ENCODE assay signal across 10 mouse cellular contexts in the genomic region with DNA sequence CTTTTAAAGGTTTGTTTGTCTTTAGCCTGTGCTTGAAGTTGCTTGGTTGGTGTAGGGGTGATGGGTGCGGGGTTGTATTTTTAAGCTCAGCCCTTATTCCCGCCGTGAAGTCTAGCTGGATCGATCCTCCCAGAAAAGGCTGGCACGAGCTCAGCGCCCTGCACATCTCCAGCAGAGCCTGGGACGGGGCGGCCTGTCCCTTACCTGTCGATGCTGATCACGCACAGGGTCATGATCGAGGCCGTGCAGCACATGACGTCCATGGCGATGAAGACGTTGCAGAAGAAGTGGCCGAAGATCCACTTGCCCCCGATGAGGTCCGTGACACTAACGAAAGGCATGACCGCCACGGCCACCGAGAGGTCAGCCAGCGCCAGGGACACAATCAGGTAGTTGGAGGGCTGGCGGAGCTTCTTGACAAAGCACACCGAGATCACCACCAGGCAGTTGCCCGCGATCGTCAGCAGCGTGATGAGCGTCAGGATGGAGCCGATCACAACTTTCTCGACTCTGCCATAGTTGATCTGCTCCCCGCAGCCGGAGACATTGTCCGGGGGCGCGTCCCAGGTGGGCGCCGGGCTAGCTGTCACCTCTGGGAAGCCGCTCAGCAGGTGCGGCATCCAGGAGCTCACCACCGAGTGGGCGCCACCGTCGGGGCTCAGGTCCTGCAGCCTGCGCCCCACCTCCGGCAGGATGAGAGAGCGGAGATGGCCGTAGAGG. TPM values are rescaled to one million over a fixed set of nuclear protein-coding genes. Genes with fewer than 3 reads are reported as not detected.
A peak's percentile ranks its signal among the peaks of the same experiment; 100 is the strongest.
DNase-seq lines count a peak whose midpoint lies in the region; ATAC-seq and TF ChIP-seq lines count a peak whose summit lies in the region.
"Had no signal": no experiment of that assay in that cellular context is flagged by ENCODE, and none has a peak within 500 bp of the region (broad histone marks: within the 10 kb centered on the region; RNA-seq: fewer than 3 reads in every experiment).

No protein-coding gene starts in this region.

- peak; percentile 74 for DNase-seq in heart, embryonic 10.5 days (ENCODE audit: low spot score)
- no peak for DNase-seq in heart, postnatal 14 days
- no peak for DNase-seq in thymus, adult 2 months
- DNase-seq in thymus, postnatal 25 days, result no peak
- no peak for DNase-seq in MN1 (ENCODE audit: low spot score)
- no peak for DNase-seq in natural killer cell, adult 2 months (ENCODE audit: low spot score in 2 of 2)

- peak overlapping the region; percentile 78 for H3K4me2 ChIP-seq in hindbrain, embryonic 13.5 days
- peak overlapping the region; percentile 81 for H3K4me2 ChIP-seq in midbrain, embryonic 13.5 days (replicated peaks)

- H3K27ac ChIP-seq in heart, embryonic 10.5 days, result peak overlapping the region; percentile 75; the same call in 1 of the 2 replicates
- H3K27ac ChIP-seq in thymus, adult 2 months (ENCODE audit: control insufficient read depth, insufficient read depth, low read length), result no peak overlapping the region
- H3K27ac ChIP-seq in hindbrain, embryonic 13.5 days, result peak overlapping the region; percentile 62
- no peak overlapping the region for H3K27ac ChIP-seq in midbrain, embryonic 13.5 days

- WGBS in heart, embryonic 10.5 days, result 8% methylated on average over 49 of the region's 49 CpGs
- WGBS in thymus, adult 2 months, result 13% methylated on average over 49 of the region's 49 CpGs
- WGBS in hindbrain, embryonic 13.5 days, result 8% methylated on average over 49 of the region's 49 CpGs
- 11% methylated on average over 49 of the region's 49 CpGs for WGBS in midbrain, embryonic 13.5 days

- TF ChIP-seq POLR2A in thymus, adult 2 months (IDR thresholded peaks at IDR 0.05; ENCODE audit: control insufficient read depth, extremely low read depth, insufficient read depth, low read length, poor library complexity), result no peak

- peaks cover 45% of the 10 kb centered on the region for H3K27me3 ChIP-seq in heart, embryonic 10.5 days (ENCODE audit: insufficient read depth, poor library complexity, severe bottlenecking)
- peaks cover 13% of the 10 kb centered on the region; the same call in 1 of the 2 replicates for H3K27me3 ChIP-seq in thymus, adult 2 months (ENCODE audit: control insufficient read depth, insufficient read depth, low read length)
- H3K27me3 ChIP-seq in hindbrain, embryonic 13.5 days, result peaks cover 32% of the 10 kb centered on the region
- H3K27me3 ChIP-seq in midbrain, embryonic 13.5 days, result peaks cover 39% of the 10 kb centered on the region

- H3K4me1 ChIP-seq in heart, embryonic 10.5 days, result peaks cover 7% of the 10 kb centered on the region; the same call in 1 of the 2 replicates
- H3K4me1 ChIP-seq in thymus, adult 2 months (replicated peaks; ENCODE audit: control insufficient read depth, insufficient read depth, low read length), result peaks cover 5% of the 10 kb centered on the region
- H3K4me1 ChIP-seq in hindbrain, embryonic 13.5 days (replicated peaks), result 0 out of 2 replicates have a peak, but pooled peaks cover 8% of the 10 kb centered on the region
- H3K4me1 ChIP-seq in midbrain, embryonic 13.5 days (replicated peaks), result peaks cover 12% of the 10 kb centered on the region; the same call in 1 of the 2 replicates

- intact Hi-C loops in heart, postnatal 14 days (cut with DNase I), result no loop called here

- H3K9ac ChIP-seq in hindbrain, embryonic 13.5 days, result peak overlapping the region; percentile 73
- peak overlapping the region; percentile 72 for H3K9ac ChIP-seq in midbrain, embryonic 13.5 days (replicated peaks)

- no peaks in the 10 kb centered on the region for H3K36me3 ChIP-seq in heart, embryonic 10.5 days
- no peaks in the 10 kb centered on the region for H3K36me3 ChIP-seq in thymus, adult 2 months (ENCODE audit: control insufficient read depth, insufficient read depth, low read length)
- no peaks in the 10 kb centered on the region for H3K36me3 ChIP-seq in hindbrain, embryonic 13.5 days
- H3K36me3 ChIP-seq in midbrain, embryonic 13.5 days, result no peaks in the 10 kb centered on the region

- H3K9me3 ChIP-seq in heart, embryonic 10.5 days, result no peaks in the 10 kb centered on the region
- no peaks in the 10 kb centered on the region for H3K9me3 ChIP-seq in hindbrain, embryonic 13.5 days
- no peaks in the 10 kb centered on the region for H3K9me3 ChIP-seq in midbrain, embryonic 13.5 days

- ATAC-seq in hindbrain, embryonic 13.5 days (ENCODE audit: low FRiP score), result peak; percentile 82
- ATAC-seq in midbrain, embryonic 13.5 days, result peak; percentile 29; the same call in 1 of the 2 replicates
- ATAC-seq: Patski had no signal

- H3K4me3 ChIP-seq in heart, embryonic 10.5 days, result peak overlapping the region; percentile 74
- peak overlapping the region; percentile 21 for H3K4me3 ChIP-seq in thymus, adult 2 months (ENCODE audit: control insufficient read depth, insufficient read depth, low read length)
- H3K4me3 ChIP-seq in hindbrain, embryonic 13.5 days, result peak overlapping the region; percentile 68
- H3K4me3 ChIP-seq in midbrain, embryonic 13.5 days (replicated peaks), result peak overlapping the region; percentile 69

- no peak for TF ChIP-seq CTCF in thymus, adult 2 months (IDR thresholded peaks at IDR 0.05; ENCODE audit: borderline replicate concordance, control insufficient read depth, extremely low read depth, insufficient read depth, low read length, poor library complexity)

RNA-seq across cellular contexts. Expression of a gene that starts 0.6 kb away (rescaled TPM):
- polyA plus RNA-seq in heart, embryonic 10.5 days (2016; fragmentation: Nextera tagmentation; extraction: Ambion mirVana), result not detected in 2 replicates
- total RNA-seq in heart, postnatal 14 days (2021), result under 1 TPM; 0.43 to 0.83 TPM
- polyA plus RNA-seq in thymus, adult 2 months (2012; rRNA removed), result 5.4 and 5.5 TPM in 2 replicates
- polyA plus RNA-seq in hindbrain, embryonic 13.5 days (2015; fragmentation: Nextera tagmentation; extraction: Ambion mirVana), result 8.3 and 8.8 TPM in 2 replicates
- 2.5 and 3.1 TPM in 2 replicates for polyA plus RNA-seq in midbrain, embryonic 13.5 days (2015; fragmentation: Nextera tagmentation; extraction: Ambion mirVana)
- total RNA-seq: hematopoietic stem cell, adult 5-6 weeks had no signal
- polyA plus RNA-seq: Patski had no signal

RNA-seq across cellular contexts. Expression of a gene that starts 26.9 kb away (rescaled TPM):
- polyA plus RNA-seq in heart, embryonic 10.5 days (2016; fragmentation: Nextera tagmentation; extraction: Ambion mirVana), result 61.1 and 72.2 TPM in 2 replicates
- total RNA-seq in heart, postnatal 14 days (2021), result 10 to 100 TPM; 11.2 to 12.7 TPM
- 4.9 TPM in 2 replicates for polyA plus RNA-seq in thymus, adult 2 months (2012; rRNA removed)
- 75.1 and 78.1 TPM in 2 replicates for polyA plus RNA-seq in hindbrain, embryonic 13.5 days (2015; fragmentation: Nextera tagmentation; extraction: Ambion mirVana)
- polyA plus RNA-seq in midbrain, embryonic 13.5 days (2015; fragmentation: Nextera tagmentation; extraction: Ambion mirVana), result 87.3 and 94.2 TPM in 2 replicates

Comparison
In these comparisons a context has a peak if more than half of its experiments do, and no peak if none do; other contexts are left out.
1. H3K27ac ChIP-seq: peak in heart, embryonic 10.5 days (single experiment) and hindbrain, embryonic 13.5 days (single experiment); none in thymus, adult 2 months (single experiment) and midbrain, embryonic 13.5 days (single experiment).
2. H3K4me3 ChIP-seq: peak in every context shown above with its lines; median percentile 74 in heart, embryonic 10.5 days; 69 in midbrain, embryonic 13.5 days; 68 in hindbrain, embryonic 13.5 days; 21 in thymus, adult 2 months.
3. RNA of a gene that starts 26.9 kb away (polyA plus RNA-seq): 87.3 to 94.2 TPM in midbrain, embryonic 13.5 days, 75.1 to 78.1 TPM in hindbrain, embryonic 13.5 days and 61.1 to 72.2 TPM in heart, embryonic 10.5 days; 4.9 TPM in thymus, adult 2 months; every median in the first group is over 10 times any median in the second.